Mouse (Mus musculus): ENCODE results near the gene Rtn1. TPM values are rescaled to one million over a fixed set of nuclear protein-coding genes. Genes with fewer than 3 reads are reported as not detected.

Rtn1 gene
- polyA plus RNA-seq, 1 experiment from 2014 or later = 390 TPM

DNA sequence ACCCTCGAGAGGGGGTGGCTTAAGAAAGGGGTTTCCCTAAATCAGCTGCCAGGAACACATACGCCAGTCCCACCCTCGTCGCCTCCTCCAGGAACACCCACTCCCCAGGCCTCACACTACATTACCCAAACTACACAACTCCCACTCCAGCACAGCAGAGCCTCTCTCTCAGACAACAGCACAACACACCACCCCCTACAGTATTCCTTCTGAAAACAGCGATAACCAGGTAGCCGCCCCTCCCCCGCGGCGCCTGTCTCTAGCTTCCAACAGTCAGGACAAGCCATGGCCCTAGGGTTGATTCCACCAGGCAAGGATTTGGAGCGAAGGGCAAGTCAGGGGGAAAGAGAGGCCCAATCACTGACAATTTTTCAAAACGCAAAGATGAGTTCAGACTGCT is 1.7 kb downstream of the Rtn1 start:
- peak; percentile 15 for DNase-seq (ENCODE audit: low spot score)
- H3K9me3 ChIP-seq = no peaks in the 10 kb centered on the region

DNA sequence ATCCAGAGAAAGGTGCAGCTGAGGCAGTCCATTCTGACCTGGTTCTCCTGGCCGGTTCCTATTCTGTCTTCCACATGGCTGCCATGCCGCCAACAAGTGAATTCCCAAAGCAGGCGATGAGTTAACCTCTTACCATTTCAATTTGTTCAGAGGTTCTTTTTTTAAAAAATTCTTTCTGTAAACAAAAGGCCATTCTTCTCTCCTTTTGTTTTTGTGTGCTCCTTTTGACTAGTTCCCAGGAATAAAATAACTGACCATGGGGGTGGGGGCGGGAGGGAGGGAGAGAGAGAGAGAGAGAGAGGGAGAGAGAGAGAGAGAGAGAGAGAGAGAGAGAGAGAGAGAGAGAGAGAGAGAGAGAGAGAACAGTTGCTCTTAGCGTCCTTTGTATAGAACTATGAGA is 3.8 kb downstream of the Rtn1 start:
- no peaks in the 10 kb centered on the region for H3K9me3 ChIP-seq
- H3K27ac ChIP-seq = 0 out of 2 replicates have a peak overlapping the region, but pooled peaks have one; percentile 0
- 38% methylated on average over 5 of the region's 5 CpGs for WGBS

More for the DNA sequence above, 1.7 kb downstream of the Rtn1 start:
- Histone ChIP-seq H3K36me3 (no peaks in the 10 kb centered on the region), H3K4me3 (peak overlapping the region; percentile 81), H3K27me3 (ENCODE audit: insufficient read depth, poor library complexity, severe bottlenecking) (peaks cover 36% of the 10 kb centered on the region), H3K4me1 (replicated peaks) (peaks cover 33% of the 10 kb centered on the region), H3K27ac (peak overlapping the region; percentile 87)
- 8% methylated on average over 11 of the region's 11 CpGs for WGBS

DNA sequence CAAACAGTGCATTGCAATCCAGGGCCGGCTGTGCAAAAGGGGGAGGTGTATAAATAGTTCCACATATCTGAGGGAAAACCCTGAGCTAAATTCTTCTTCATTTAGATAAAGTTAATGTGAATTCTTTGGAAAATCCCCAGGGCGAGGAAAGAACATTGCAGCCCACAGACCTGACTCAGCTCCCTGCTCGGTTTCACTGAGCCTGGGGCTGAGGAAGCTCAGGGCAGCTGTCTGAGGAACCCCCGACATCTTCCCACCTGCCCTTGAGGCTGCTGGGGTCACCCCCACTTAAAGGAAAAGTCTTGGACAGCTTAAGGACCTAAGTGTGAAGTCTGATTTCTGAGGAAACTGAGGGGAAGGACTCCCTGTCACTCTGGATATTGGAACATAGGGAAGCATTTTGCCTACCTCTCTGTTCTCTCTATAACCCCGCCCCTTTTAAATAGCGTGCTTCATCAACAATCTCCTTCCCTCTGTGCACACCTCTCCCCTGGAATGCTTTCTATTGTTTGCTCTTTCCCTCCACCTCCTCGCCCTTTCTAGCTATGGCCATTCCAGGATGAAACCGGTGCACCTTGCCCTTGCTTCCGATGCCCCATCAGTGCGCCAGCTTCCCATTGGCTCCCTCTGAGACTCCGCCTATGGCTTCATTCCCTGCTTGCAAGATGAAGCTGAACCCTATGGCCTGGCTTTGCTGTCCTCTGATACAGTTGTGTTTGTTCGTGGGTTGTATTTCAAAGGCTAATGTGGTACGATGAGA is 15.6 kb downstream of the Rtn1 start:
- H3K36me3 ChIP-seq = no peaks in the 10 kb centered on the region
- H3K27me3 ChIP-seq (ENCODE audit: insufficient read depth, poor library complexity, severe bottlenecking) = no peaks in the 10 kb centered on the region
- H3K4me1 ChIP-seq (replicated peaks) = no peaks in the 10 kb centered on the region
- no peak overlapping the region for H3K4me3 ChIP-seq
- no peak overlapping the region for H3K27ac ChIP-seq
- H3K9me3 ChIP-seq = no peaks in the 10 kb centered on the region
- 58% methylated on average over 13 of the region's 13 CpGs for WGBS
- DNase-seq (ENCODE audit: low spot score) = no peak

More for the DNA sequence above, 3.8 kb downstream of the Rtn1 start:
- H3K4me1 ChIP-seq (replicated peaks) = peaks cover 33% of the 10 kb centered on the region
- peaks cover 36% of the 10 kb centered on the region for H3K27me3 ChIP-seq (ENCODE audit: insufficient read depth, poor library complexity, severe bottlenecking)
- H3K36me3 ChIP-seq = no peaks in the 10 kb centered on the region
- no peak overlapping the region for H3K4me3 ChIP-seq
- DNase-seq (ENCODE audit: low spot score) = no peak

- H3K36me3 ChIP-seq = no peaks in the 10 kb centered on the region
- H3K9me3 ChIP-seq = no peaks in the 10 kb centered on the region
- H3K27me3 ChIP-seq (ENCODE audit: insufficient read depth, poor library complexity, severe bottlenecking) = no peaks in the 10 kb centered on the region
- no peaks in the 10 kb centered on the region for H3K4me1 ChIP-seq (replicated peaks)
- H3K27ac ChIP-seq = no peak overlapping the region
- 78% methylated on average over 2 of the region's 2 CpGs for WGBS
- DNase-seq (ENCODE audit: low spot score) = no peak
- no peak overlapping the region for H3K4me3 ChIP-seq
Observed at GRCm38 (mm10) chr12:72390346-72390745, 18.5 kb downstream of the Rtn1 start.

DNA sequence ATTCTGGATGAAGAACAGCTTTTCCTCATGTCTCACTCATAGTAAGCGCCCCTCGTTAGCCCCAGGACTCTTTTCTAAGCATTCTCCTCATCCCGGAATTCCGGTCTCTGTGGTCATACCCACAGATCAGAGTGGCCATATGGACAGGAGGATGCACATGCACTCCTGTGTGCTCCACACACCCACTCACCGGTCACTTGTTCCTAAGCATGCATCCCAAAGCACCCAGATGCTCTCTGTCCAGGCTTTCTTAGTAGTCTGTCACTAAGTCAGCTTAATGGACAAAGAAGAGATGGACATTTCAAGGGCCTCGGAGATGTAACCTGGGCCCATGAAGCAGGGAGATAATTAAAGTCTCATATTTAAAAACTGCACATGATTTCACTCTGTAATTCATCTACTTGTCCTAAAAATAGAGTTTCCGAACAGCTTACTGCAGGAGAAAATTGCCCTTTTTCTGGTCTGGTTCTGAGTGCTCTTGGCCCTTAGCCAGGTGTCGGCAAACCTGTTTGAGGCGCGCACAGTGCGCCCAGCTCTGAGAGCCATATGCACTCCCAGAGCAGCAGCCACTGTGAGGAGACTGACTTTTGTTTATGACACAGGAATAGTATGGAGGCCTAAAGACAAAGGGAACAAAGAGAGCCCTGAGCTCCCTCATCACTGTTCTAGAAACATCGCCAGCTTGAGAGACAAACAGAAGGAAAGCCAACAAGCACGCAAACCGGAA is 19.3 kb downstream of the Rtn1 start:
- WGBS = 91% methylated on average over 14 of the region's 14 CpGs
- H3K4me1 ChIP-seq (replicated peaks) = no peaks in the 10 kb centered on the region
- H3K27me3 ChIP-seq (ENCODE audit: insufficient read depth, poor library complexity, severe bottlenecking) = no peaks in the 10 kb centered on the region
- H3K27ac ChIP-seq = no peak overlapping the region
- H3K9me3 ChIP-seq = no peaks in the 10 kb centered on the region
- DNase-seq (ENCODE audit: low spot score) = no peak
- H3K36me3 ChIP-seq = no peaks in the 10 kb centered on the region
- H3K4me3 ChIP-seq = no peak overlapping the region

- Histone ChIP-seq H3K27me3 (ENCODE audit: insufficient read depth, poor library complexity, severe bottlenecking) (no peaks in the 10 kb centered on the region), H3K4me3 (no peak overlapping the region), H3K4me1 (replicated peaks) (no peaks in the 10 kb centered on the region), H3K36me3 (no peaks in the 10 kb centered on the region), H3K9me3 (no peaks in the 10 kb centered on the region), H3K27ac (no peak overlapping the region)
- no peak for DNase-seq (ENCODE audit: low spot score)
- WGBS = 89% methylated on average over 5 of the region's 5 CpGs
Observed at GRCm38 (mm10) chr12:72388835-72389234, 20.0 kb downstream of the Rtn1 start.

GRCm38 (mm10) chr12:72388135-72388534 is 20.7 kb downstream of the Rtn1 start:
- H3K4me3 ChIP-seq = no peak overlapping the region
- no peak overlapping the region for H3K27ac ChIP-seq
- H3K36me3 ChIP-seq = no peaks in the 10 kb centered on the region
- no peaks in the 10 kb centered on the region for H3K9me3 ChIP-seq
- DNase-seq (ENCODE audit: low spot score) = no peak
- H3K4me1 ChIP-seq (replicated peaks) = no peaks in the 10 kb centered on the region
- 91% methylated on average over 6 of the region's 6 CpGs for WGBS
- no peaks in the 10 kb centered on the region for H3K27me3 ChIP-seq (ENCODE audit: insufficient read depth, poor library complexity, severe bottlenecking)

GRCm38 (mm10) chr12:72376309-72376708 is 32.5 kb downstream of the Rtn1 start:
- peaks cover 46% of the 10 kb centered on the region for H3K4me1 ChIP-seq (replicated peaks)
- H3K27ac ChIP-seq = peak overlapping the region; percentile 94
- no peaks in the 10 kb centered on the region for H3K27me3 ChIP-seq (ENCODE audit: insufficient read depth, poor library complexity, severe bottlenecking)
- H3K9me3 ChIP-seq = no peaks in the 10 kb centered on the region
- no peaks in the 10 kb centered on the region for H3K36me3 ChIP-seq
- DNase-seq (ENCODE audit: low spot score) = no peak
- WGBS = 81% methylated on average over 5 of the region's 5 CpGs
- no peak overlapping the region for H3K4me3 ChIP-seq

DNA sequence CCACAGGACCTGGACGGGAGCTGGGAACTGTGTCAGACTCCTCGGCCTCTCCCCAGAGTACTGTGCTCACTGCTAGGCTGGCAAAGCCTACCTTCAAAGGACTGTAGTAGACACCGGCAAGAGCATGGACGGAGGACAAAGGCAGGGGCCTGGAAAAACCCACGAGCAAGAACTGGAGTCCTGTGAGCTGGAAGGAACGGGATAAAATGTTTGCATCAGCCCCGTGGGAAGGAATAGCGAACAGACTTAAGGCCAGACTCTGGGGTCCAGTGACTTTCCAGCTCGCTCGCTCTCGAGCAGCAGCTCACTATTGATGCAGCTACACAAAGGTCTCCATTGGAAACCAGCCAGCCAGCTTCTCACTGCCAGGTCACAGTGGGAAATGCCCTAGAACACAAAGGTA is 34.0 kb downstream of the Rtn1 start:
- H3K27me3 ChIP-seq (ENCODE audit: insufficient read depth, poor library complexity, severe bottlenecking) = no peaks in the 10 kb centered on the region
- peak; percentile 73 for DNase-seq (ENCODE audit: low spot score)
- H3K4me3 ChIP-seq = peak overlapping the region; percentile 42
- no peaks in the 10 kb centered on the region for H3K36me3 ChIP-seq
- WGBS = 25% methylated on average over 11 of the region's 11 CpGs
- H3K27ac ChIP-seq = peak overlapping the region; percentile 94
- no peaks in the 10 kb centered on the region for H3K9me3 ChIP-seq
- H3K4me1 ChIP-seq (replicated peaks) = peaks cover 54% of the 10 kb centered on the region

GRCm38 (mm10) chr12:72373916-72374615 is 34.8 kb downstream of the Rtn1 start:
- DNase-seq (ENCODE audit: low spot score) = peak; percentile 84

DNA sequence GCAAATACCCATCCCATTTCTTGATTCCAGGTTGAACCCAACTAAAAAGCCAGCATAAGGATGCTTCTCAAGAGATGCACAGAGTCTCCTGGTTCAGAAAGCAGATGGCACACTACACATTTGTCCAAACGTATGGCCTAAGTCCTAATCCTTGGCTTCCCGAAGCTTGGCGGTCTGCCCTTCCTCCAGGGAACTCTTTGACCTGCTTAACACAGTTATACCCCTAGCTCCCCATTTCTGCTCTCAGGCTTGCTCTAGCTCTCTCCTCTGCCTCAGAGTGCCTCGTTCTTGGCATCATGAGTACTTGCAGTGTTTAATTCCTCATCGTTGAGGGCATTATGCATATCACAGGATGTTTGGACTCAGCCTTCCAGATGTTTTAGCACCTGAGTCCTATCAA is 38.8 kb downstream of the Rtn1 start:
- peaks cover 73% of the 10 kb centered on the region for H3K4me1 ChIP-seq (replicated peaks)
- no peaks in the 10 kb centered on the region for H3K27me3 ChIP-seq (ENCODE audit: insufficient read depth, poor library complexity, severe bottlenecking)
- WGBS = 82% methylated on average over 5 of the region's 5 CpGs
- DNase-seq (ENCODE audit: low spot score) = no peak
- H3K4me3 ChIP-seq = no peak overlapping the region
- no peaks in the 10 kb centered on the region for H3K36me3 ChIP-seq
- H3K27ac ChIP-seq = no peak overlapping the region
- no peaks in the 10 kb centered on the region for H3K9me3 ChIP-seq

More at GRCm38 (mm10) chr12:72373916-72374615, 34.8 kb downstream of the Rtn1 start:
- Histone ChIP-seq H3K4me3 (peak overlapping the region; percentile 42), H3K27ac (peak overlapping the region; percentile 94), H3K4me1 (replicated peaks) (peaks cover 59% of the 10 kb centered on the region), H3K9me3 (no peaks in the 10 kb centered on the region), H3K36me3 (no peaks in the 10 kb centered on the region), H3K27me3 (ENCODE audit: insufficient read depth, poor library complexity, severe bottlenecking) (no peaks in the 10 kb centered on the region)
- WGBS = 34% methylated on average over 17 of the region's 17 CpGs

DNA sequence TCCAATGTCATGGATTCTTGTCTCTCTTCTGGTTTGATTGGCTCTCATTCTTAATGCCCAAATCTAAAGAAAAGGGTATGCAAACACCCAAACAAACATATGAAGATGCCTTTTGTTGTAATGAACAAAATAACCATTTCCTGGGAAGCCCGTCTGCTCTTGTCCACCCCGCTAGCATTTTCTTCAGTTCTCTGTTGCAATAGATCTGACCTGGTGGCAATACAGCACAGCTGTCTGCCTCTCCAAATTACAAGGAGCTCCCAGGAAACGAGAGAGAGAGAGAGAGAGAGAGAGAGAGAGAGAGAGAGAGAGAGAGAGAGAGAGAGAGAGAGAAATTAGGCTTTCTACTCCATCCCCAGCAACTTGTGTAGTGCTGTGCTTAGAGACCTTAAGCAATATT is 42.1 kb downstream of the Rtn1 start:
- Histone ChIP-seq H3K4me3 (no peak overlapping the region), H3K4me1 (replicated peaks) (peaks cover 62% of the 10 kb centered on the region), H3K36me3 (no peaks in the 10 kb centered on the region), H3K27ac (peak overlapping the region; percentile 84), H3K9me3 (no peaks in the 10 kb centered on the region), H3K27me3 (ENCODE audit: insufficient read depth, poor library complexity, severe bottlenecking) (no peaks in the 10 kb centered on the region)
- DNase-seq (ENCODE audit: low spot score) = no peak
- WGBS = 36% methylated on average over 3 of the region's 3 CpGs

- no peaks in the 10 kb centered on the region for H3K9me3 ChIP-seq
- H3K4me1 ChIP-seq (replicated peaks) = peaks cover 65% of the 10 kb centered on the region
- 0 out of 2 replicates have a peak overlapping the region, but pooled peaks have one; percentile 2 for H3K4me3 ChIP-seq
- 18% methylated on average over 2 of the region's 2 CpGs for WGBS
- DNase-seq (ENCODE audit: low spot score) = peak; percentile 50
- H3K27ac ChIP-seq = peak overlapping the region; percentile 84
- no peaks in the 10 kb centered on the region for H3K36me3 ChIP-seq
- H3K27me3 ChIP-seq (ENCODE audit: insufficient read depth, poor library complexity, severe bottlenecking) = no peaks in the 10 kb centered on the region
Observed at GRCm38 (mm10) chr12:72366104-72366437, 42.8 kb downstream of the Rtn1 start.
